Mouse (Mus musculus): ENCODE data around the gene Abr. TPM values are rescaled to one million over a fixed set of nuclear protein-coding genes. Genes with fewer than 3 reads are reported as not detected.

The Abr gene
- total RNA-seq, 2 experiments from 2014 or later, result 11.3 to 11.6 TPM

DNA sequence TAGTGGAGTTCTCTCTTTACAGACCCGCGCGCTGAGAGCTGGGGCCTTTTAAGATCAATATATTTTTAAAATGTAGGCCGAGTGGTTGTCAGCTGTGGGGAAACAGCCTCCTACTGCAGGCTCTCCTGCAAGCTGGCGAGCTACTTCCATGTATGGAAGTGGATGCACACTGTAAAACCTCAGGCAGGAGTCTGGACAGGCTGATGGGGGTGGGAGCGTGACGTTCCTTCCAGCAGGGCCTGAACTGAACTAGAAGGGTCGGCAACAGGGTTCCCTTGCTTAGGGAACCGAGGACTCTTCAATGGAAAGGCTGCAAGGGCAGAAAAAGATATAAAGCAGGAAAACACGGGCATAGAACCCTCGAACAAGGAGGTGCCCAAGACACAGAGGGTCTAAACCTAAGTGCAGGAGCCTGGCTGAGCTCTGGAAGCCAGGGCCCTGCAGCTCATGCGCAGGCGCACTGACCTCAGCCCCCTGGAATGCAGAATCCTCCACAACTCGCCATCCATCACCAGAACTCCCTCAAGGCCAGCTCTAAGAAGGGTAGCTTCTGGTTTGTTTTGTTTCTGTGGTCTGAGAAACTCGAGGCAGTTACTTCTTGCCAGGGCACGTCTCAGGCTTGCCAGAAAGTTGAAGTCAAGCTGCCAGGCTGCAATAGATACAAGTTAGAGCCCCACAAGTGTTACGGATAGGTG lies 247.5 kb downstream of the Abr start:
- DNase-seq, result peak; percentile 79

DNA sequence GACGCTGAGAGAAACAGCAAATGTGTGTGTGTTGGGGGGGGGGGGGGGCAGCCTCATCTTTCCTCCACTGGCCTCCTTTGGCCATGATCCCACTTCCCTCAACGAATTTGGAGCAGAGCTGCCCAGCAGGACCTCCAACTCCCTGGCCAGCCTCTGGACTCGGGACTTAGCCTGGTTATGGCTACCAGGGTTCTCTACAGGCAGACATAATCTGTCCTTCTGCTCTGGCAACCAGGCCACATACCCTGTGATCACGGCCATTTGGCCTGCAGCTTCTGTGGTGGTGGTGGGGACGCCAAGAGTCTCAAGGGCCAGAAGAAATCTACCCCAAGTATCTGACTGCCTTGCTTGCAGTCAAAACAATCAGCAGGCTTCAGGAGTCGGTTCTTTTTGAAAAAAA lies 249.6 kb downstream of the Abr start:
- peak; percentile 64 for DNase-seq

DNA sequence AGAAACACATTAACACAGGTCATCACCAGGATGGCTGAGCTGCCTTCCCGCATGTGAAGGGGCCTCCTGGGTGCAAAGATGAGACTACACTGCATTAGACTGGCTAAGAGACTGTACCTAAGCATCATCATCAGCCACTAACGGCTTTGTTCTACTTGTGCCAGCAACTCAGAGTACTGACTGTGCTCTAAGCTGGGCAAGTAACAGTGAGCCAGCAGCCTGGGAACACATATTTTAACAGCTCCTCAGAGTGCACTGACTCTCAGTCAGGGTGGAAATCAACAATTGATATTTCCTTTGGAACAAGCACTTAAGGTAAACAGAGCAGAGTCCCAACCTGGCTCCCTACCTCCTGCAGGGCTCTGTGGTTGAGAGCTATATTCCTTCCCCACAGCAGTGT lies 250.0 kb downstream of the Abr start:
- peak; percentile 63 for DNase-seq

DNA sequence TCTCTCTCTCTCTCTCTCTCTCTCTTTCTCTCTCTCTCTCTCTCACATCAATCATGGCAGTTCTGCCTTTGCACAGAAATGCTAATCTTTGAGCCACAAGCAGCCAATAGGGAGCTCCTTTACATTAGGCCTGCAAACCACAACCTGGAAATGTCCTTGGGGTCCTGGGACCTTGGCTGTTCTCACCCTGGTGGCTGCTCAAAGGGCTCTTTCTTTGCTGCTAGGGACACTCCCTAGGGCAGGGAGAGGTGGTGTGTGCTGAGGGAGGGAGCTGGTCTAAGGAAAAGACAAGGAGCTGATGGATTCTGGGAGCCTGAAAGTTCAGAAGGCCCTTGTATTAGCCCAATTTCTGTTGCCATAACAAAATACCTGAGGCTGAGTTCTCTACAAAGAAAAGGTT lies 251.6 kb downstream of the Abr start:
- no peak for DNase-seq

Other genes starting within 250 kb of the Abr start
- 10 to 100 TPM; 25.6 to 32.0 TPM for gene Nxn, start 223.2 kb downstream of the Abr start, total RNA-seq (2021)
- gene Timm22, start 215.4 kb downstream of the Abr start, total RNA-seq (2021), result 10 to 100 TPM; 40.4 to 40.8 TPM
- gene Bhlha9, start 50.2 kb upstream of the Abr start, total RNA-seq (2021), result not detected
- 1 to 10 TPM in 1 of 2 experiments, under 1 TPM in 1; 0.84 to 8.2 TPM for gene Trarg1, start 57.5 kb upstream of the Abr start, total RNA-seq (2021)
- gene Gosr1, start 141.3 kb upstream of the Abr start, total RNA-seq (2021), result 10 to 100 TPM; 17.6 to 18.6 TPM
- 10 to 100 TPM; 26.3 to 30.5 TPM for gene Cpd, start 224.7 kb upstream of the Abr start, total RNA-seq (2021)

Data from gastrocnemius, postnatal 25 days (tissue).